Mouse (Mus musculus): ENCODE measurements around the gene Stip1. TPM values are rescaled to one million over a fixed set of nuclear protein-coding genes. Genes with fewer than 3 reads are reported as not detected.

Gene Stip1
- polyA plus RNA-seq, 1 experiment from 2014 or later = 104 TPM

DNA sequence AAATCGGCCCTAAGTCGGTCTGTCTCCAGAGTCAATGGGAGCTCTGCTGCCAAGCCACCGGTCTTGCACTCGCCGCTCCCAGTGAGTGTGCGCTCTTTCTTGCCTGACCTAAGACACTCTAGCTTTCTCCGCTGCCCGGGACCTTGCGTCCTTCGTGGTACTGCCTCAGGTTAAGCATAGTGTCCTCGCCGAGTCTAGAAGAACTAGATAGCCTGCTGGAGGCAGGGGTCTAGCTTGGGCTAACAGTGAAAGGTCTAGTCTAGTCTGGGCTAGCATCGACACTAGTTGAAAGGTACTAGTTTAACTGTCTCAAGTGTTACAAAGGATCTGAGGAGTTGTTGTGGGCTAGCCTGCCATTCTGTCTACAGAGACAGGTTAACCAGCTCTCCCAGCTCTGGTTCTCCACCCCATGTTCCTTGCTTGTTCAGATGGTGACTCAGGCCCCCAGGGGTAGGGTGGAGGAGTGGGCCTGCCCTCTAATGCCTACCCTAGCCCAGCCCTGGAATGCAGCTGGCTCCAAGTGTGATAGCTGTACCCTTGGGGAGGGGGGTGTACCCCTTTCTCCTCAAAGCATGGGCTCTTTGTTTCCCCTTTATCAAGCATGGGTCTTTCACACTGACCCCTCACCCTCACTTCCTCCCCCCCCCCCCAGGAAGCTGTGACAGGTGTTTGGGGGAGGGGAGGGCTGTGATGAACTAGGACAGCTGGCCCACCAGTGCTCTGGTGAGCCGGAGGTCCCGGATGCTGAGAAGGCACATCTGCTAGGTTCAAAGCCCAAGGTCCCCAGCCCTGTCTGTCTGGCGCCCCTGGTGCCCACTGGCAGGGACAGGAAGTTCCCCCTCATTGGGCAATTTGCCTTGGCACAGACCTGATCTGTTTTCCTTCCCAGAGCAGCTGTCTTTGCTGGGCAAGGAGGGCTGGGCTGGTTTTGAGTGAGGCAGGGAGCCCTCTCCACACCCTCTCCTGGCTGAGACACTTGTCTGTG is 63.9 kb downstream of the Stip1 start, which contains the start of gene Plcb3:
Gene Plcb3, minus strand, starts transcription at position 934 of the 985 bp plus-strand sequence.
- Histone ChIP-seq H3K9ac (ENCODE audit: low read depth, low read length) (peak within 1 kb of the TSS; percentile 56), H3K27ac (ENCODE audit: low read length) (peak within 1 kb of the TSS; percentile 57), H3K9me3 (replicated peaks; ENCODE audit: control insufficient read depth, low read length) (no peaks in the 10 kb centered on the region), H3K36me3 (ENCODE audit: control insufficient read depth, insufficient read depth) (peaks cover 4% of the 10 kb centered on the region), H3K4me1 (ENCODE audit: control insufficient read depth, low read depth, low read length) (peaks cover 52% of the 10 kb centered on the region), H3K4me2 (ENCODE audit: low read depth, low read length) (peak within 1 kb of the TSS; percentile 99), H3K27me3 (ENCODE audit: control insufficient read depth, insufficient read depth, low read depth, low read length) (no peaks in the 10 kb centered on the region), H3K4me3 (ENCODE audit: low read depth, low read length) (peak within 1 kb of the TSS; percentile 77)
- no peak for ATAC-seq (ENCODE audit: low read depth)
- WGBS (ENCODE audit: insufficient replicate concordance) = 0% methylated on average over 16 of the region's 16 CpGs

DNA sequence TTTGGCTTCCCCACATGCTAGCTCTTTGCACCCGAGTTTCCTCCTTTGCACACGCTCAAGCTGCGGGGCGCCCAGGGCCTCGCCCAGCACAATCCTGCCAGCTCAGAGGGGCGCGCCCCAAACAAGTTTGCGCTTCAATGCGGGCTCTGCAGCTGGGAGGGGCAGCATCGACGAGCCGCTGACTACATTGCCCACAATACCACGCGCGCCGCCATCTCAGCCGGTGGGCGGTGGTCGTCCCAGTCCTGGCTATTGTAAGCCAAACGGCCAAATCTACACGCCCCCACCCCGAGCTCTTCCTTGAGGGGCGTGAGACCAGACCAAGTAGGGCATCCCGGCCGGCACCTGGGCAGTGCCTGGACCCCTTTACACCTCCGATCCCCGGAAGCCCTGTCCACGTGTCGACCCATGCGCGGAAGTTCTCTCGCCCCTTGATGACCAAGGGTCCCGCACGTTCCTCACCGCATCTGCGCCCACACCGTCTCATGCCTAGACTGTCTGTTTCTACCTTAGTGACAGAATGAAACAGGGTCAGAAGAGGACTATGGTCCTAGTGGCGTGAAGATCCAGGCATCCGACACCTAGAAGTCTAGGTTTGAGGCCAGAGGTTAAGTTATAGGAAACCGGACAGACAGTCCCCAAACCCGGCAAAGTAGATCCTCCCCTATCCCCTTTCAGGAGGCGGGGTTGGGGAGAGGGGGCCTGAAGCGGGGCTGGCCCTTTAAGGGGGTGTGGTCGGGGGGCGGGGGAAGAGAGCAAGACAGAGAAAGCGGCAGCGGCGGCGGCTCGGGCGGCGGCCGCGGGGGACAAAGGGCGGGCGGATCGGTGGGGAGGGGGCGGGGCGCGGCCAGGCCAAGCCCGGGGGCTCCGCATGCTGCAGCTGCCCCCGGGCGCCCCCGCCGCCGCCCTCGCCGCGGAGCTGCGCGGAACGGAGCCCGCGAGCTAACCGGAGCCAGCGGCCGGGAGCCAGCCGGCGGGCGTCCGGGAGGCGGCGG is 65.3 kb downstream of the Stip1 start, which contains the start of gene Ppp1r14b:
Gene Ppp1r14b, plus strand, starts transcription at position 758 of the 995 bp plus-strand sequence.
- Histone ChIP-seq H3K36me3 (ENCODE audit: control insufficient read depth, insufficient read depth) (peaks cover 4% of the 10 kb centered on the region), H3K9me3 (replicated peaks; ENCODE audit: control insufficient read depth, low read length) (no peaks in the 10 kb centered on the region), H3K9ac (ENCODE audit: low read depth, low read length) (peak within 1 kb of the TSS; percentile 56), H3K4me1 (ENCODE audit: control insufficient read depth, low read depth, low read length) (peaks cover 64% of the 10 kb centered on the region), H3K27me3 (ENCODE audit: control insufficient read depth, insufficient read depth, low read depth, low read length) (no peaks in the 10 kb centered on the region), H3K4me2 (ENCODE audit: low read depth, low read length) (peak within 1 kb of the TSS; percentile 99), H3K27ac (ENCODE audit: low read length) (peak within 1 kb of the TSS; percentile 85), H3K4me3 (ENCODE audit: low read depth, low read length) (peak within 1 kb of the TSS; percentile 77)
- WGBS (ENCODE audit: insufficient replicate concordance) = under 1% methylated on average over 75 of the region's 84 CpGs
- peak; percentile 63 for ATAC-seq (ENCODE audit: low read depth)

DNA sequence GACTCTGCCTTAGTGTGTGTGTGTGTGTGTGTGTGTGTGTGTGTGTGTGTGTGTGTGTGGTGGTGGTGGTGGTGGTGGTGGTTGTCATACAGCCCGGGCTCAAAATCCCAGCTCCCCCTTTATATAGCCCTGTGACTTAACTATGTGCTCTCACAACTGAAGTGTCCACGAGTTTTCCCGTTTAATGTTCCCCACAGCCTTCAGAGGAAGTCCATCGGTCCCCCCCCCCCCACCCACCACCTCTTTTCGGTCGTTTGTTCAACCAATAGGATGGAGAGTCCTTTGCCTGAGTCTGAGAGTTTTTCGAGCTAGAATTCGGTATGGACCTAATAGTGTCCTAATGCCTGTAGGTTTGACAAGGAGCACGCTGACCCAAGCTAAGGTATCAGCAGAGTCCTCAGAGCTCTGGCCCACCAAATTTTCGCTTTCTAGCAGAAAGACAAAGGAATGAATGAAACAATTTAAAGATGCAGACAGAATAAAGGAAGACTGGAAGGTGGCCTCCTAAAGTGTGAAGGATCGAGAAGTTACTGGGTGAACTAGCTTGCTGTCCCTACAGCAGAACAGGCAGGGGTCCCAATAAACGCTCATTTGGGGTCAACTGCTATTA is 66.1 kb downstream of the Stip1 start:
- WGBS (ENCODE audit: insufficient replicate concordance) = 22% methylated on average over 12 of the region's 12 CpGs

DNA sequence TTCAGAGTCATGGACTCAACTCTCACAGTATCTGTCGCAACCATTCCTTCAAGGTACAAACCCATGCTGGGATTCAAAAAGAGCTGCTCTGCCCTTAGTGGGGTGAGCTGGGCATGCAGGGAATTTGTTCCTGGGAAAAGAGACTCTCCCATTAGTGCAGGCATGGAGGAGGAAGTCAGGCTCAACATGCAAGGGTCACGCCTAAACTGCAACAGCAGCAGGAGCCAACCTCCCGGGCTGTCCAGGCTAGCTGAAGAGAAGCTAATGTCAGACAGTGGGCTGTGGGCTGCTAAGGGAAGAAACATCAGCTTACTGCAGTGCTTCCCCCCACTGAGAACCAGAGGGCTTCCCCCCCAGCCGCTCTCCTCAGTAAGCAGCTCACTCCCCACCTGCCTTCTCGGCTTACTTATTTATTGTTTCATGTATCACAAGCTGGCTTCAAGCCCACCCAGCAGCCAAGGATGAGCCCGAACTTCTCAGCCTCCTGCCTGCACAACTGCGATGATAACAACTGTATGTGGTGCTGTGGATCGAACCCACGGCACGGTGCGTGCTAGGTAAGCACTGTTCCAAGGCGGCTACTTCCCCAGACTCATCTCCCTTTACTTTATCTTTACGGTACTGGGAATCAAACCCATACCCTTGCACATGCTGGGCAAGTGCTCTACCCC is 67.4 kb downstream of the Stip1 start:
- Histone ChIP-seq H3K27me3 (ENCODE audit: control insufficient read depth, insufficient read depth, low read depth, low read length) (peaks cover 5% of the 10 kb centered on the region), H3K4me2 (ENCODE audit: low read depth, low read length) (no peak overlapping the region), H3K27ac (ENCODE audit: low read length) (no peak overlapping the region), H3K9ac (ENCODE audit: low read depth, low read length) (no peak overlapping the region), H3K4me3 (ENCODE audit: low read depth, low read length) (no peak overlapping the region), H3K4me1 (ENCODE audit: control insufficient read depth, low read depth, low read length) (peaks cover 56% of the 10 kb centered on the region), H3K9me3 (replicated peaks; ENCODE audit: control insufficient read depth, low read length) (no peaks in the 10 kb centered on the region), H3K36me3 (ENCODE audit: control insufficient read depth, insufficient read depth) (no peaks in the 10 kb centered on the region)
- no peak for ATAC-seq (ENCODE audit: low read depth)
- 77% methylated on average over 13 of the region's 13 CpGs for WGBS (ENCODE audit: insufficient replicate concordance)

More for the DNA sequence above, 66.1 kb downstream of the Stip1 start:
- peak overlapping the region; percentile 14; the same call in 1 of the 2 replicates for H3K27ac ChIP-seq (ENCODE audit: low read length)
- peaks cover 64% of the 10 kb centered on the region for H3K4me1 ChIP-seq (ENCODE audit: control insufficient read depth, low read depth, low read length)
- ATAC-seq (ENCODE audit: low read depth) = no peak
- H3K4me3 ChIP-seq (ENCODE audit: low read depth, low read length) = peak overlapping the region; percentile 77
- H3K9ac ChIP-seq (ENCODE audit: low read depth, low read length) = peak overlapping the region; percentile 56; the same call in 1 of the 2 replicates
- H3K27me3 ChIP-seq (ENCODE audit: control insufficient read depth, insufficient read depth, low read depth, low read length) = peaks cover 2% of the 10 kb centered on the region
- peaks cover 4% of the 10 kb centered on the region for H3K36me3 ChIP-seq (ENCODE audit: control insufficient read depth, insufficient read depth)
- no peaks in the 10 kb centered on the region for H3K9me3 ChIP-seq (replicated peaks; ENCODE audit: control insufficient read depth, low read length)
- peak overlapping the region; percentile 99 for H3K4me2 ChIP-seq (ENCODE audit: low read depth, low read length)

GRCm38 (mm10) chr19:6971644-6972043 is 68.1 kb downstream of the Stip1 start:
- 57% methylated on average over 6 of the region's 6 CpGs for WGBS (ENCODE audit: insufficient replicate concordance)
- Histone ChIP-seq H3K4me2 (ENCODE audit: low read depth, low read length) (no peak overlapping the region), H3K9me3 (replicated peaks; ENCODE audit: control insufficient read depth, low read length) (no peaks in the 10 kb centered on the region), H3K4me1 (ENCODE audit: control insufficient read depth, low read depth, low read length) (peaks cover 53% of the 10 kb centered on the region), H3K27me3 (ENCODE audit: control insufficient read depth, insufficient read depth, low read depth, low read length) (peaks cover 5% of the 10 kb centered on the region), H3K4me3 (ENCODE audit: low read depth, low read length) (no peak overlapping the region), H3K27ac (ENCODE audit: low read length) (0 out of 2 replicates have a peak overlapping the region, but pooled peaks have one; percentile 9), H3K36me3 (ENCODE audit: control insufficient read depth, insufficient read depth) (no peaks in the 10 kb centered on the region), H3K9ac (ENCODE audit: low read depth, low read length) (no peak overlapping the region)
- ATAC-seq (ENCODE audit: low read depth) = no peak

Other genes with a start within 250 kb of the Stip1 start
- 5.0 and 5.5 TPM in 2 replicates for gene Rps6ka4, start 199.3 kb downstream of the Stip1 start, polyA plus RNA-seq (2015; fragmentation: Nextera tagmentation; extraction: Ambion mirVana)
- gene Ccdc88b, start 181.8 kb downstream of the Stip1 start, polyA plus RNA-seq (2015; fragmentation: Nextera tagmentation; extraction: Ambion mirVana) = 1.9 and 2.8 TPM in 2 replicates
- 57.3 and 62.3 TPM in 2 replicates for gene Trmt112, start 130.3 kb downstream of the Stip1 start, polyA plus RNA-seq (2015; fragmentation: Nextera tagmentation; extraction: Ambion mirVana)
- 140 and 161 TPM in 2 replicates for gene Prdx5, start 129.9 kb downstream of the Stip1 start, polyA plus RNA-seq (2015; fragmentation: Nextera tagmentation; extraction: Ambion mirVana)
- gene Esrra, start 118.2 kb downstream of the Stip1 start, polyA plus RNA-seq (2015; fragmentation: Nextera tagmentation; extraction: Ambion mirVana) = 3.6 and 4.8 TPM in 2 replicates
- 0.16 and 0.50 TPM in 2 replicates for gene Catsperz, start 114.6 kb downstream of the Stip1 start, polyA plus RNA-seq (2015; fragmentation: Nextera tagmentation; extraction: Ambion mirVana)
- 0.04 and 0.11 TPM in 2 replicates for gene Kcnk4, start 105.5 kb downstream of the Stip1 start, polyA plus RNA-seq (2015; fragmentation: Nextera tagmentation; extraction: Ambion mirVana)
- 24.8 and 25.2 TPM in 2 replicates for gene Bad, start 98.1 kb downstream of the Stip1 start, polyA plus RNA-seq (2015; fragmentation: Nextera tagmentation; extraction: Ambion mirVana)
- gene Gpr137, start 97.5 kb downstream of the Stip1 start, polyA plus RNA-seq (2015; fragmentation: Nextera tagmentation; extraction: Ambion mirVana) = 5.2 and 5.3 TPM in 2 replicates
- gene Ppp1r14b, start 65.0 kb downstream of the Stip1 start, polyA plus RNA-seq (2015; fragmentation: Nextera tagmentation; extraction: Ambion mirVana) = 15.9 and 17.4 TPM in 2 replicates
- 4.8 and 6.6 TPM in 2 replicates for gene Plcb3, start 63.5 kb downstream of the Stip1 start, polyA plus RNA-seq (2015; fragmentation: Nextera tagmentation; extraction: Ambion mirVana)
- gene Fkbp2, start 59.5 kb downstream of the Stip1 start, polyA plus RNA-seq (2015; fragmentation: Nextera tagmentation; extraction: Ambion mirVana) = 91.1 and 101 TPM in 2 replicates
- gene Vegfb, start 52.3 kb downstream of the Stip1 start, polyA plus RNA-seq (2015; fragmentation: Nextera tagmentation; extraction: Ambion mirVana) = 7.7 and 10.5 TPM in 2 replicates
- gene Dnajc4, start 47.4 kb downstream of the Stip1 start, polyA plus RNA-seq (2015; fragmentation: Nextera tagmentation; extraction: Ambion mirVana) = 9.9 and 10.5 TPM in 2 replicates
- 10.1 and 10.5 TPM in 2 replicates for gene Nudt22, start 43.9 kb downstream of the Stip1 start, polyA plus RNA-seq (2015; fragmentation: Nextera tagmentation; extraction: Ambion mirVana)
- gene Trpt1, start 43.8 kb downstream of the Stip1 start, polyA plus RNA-seq (2015; fragmentation: Nextera tagmentation; extraction: Ambion mirVana) = 1.6 and 2.5 TPM in 2 replicates
- 103 and 105 TPM in 2 replicates for gene Fermt3, start 20.5 kb downstream of the Stip1 start, polyA plus RNA-seq (2015; fragmentation: Nextera tagmentation; extraction: Ambion mirVana)
- 4.6 and 5.8 TPM in 2 replicates for gene Macrod1, start 16.8 kb upstream of the Stip1 start, polyA plus RNA-seq (2015; fragmentation: Nextera tagmentation; extraction: Ambion mirVana)
- 0.09 and 0.19 TPM in 2 replicates for gene Flrt1, start 65.8 kb upstream of the Stip1 start, polyA plus RNA-seq (2015; fragmentation: Nextera tagmentation; extraction: Ambion mirVana)
- 50.0 and 50.9 TPM in 2 replicates for gene Otub1, start 166.3 kb upstream of the Stip1 start, polyA plus RNA-seq (2015; fragmentation: Nextera tagmentation; extraction: Ambion mirVana)
- gene Cox8a, start 177.6 kb upstream of the Stip1 start, polyA plus RNA-seq (2015; fragmentation: Nextera tagmentation; extraction: Ambion mirVana) = 563 and 565 TPM in 2 replicates
- 22.1 TPM in 2 replicates for gene Naa40, start 201.2 kb upstream of the Stip1 start, polyA plus RNA-seq (2015; fragmentation: Nextera tagmentation; extraction: Ambion mirVana)
- gene Rcor2, start 227.4 kb upstream of the Stip1 start, polyA plus RNA-seq (2015; fragmentation: Nextera tagmentation; extraction: Ambion mirVana) = 0.27 and 0.47 TPM in 2 replicates